Mouse (Mus musculus): ENCODE measurements around the gene Sort1.

Sort1 gene

GRCm38 (mm10) chr3:108381945-108382875, 98.3 kb downstream of the Sort1 start:
- DNase-seq (ENCODE audit: low read depth in 2 of 2, low spot score in 2 of 2), result peak in 1 of 2 experiments; percentile 16

GRCm38 (mm10) chr3:108383485-108384354, 99.8 kb downstream of the Sort1 start, which contains the start of gene Psrc1:
Gene Psrc1 (plus strand): TSS chr3:108383839.
- DNase-seq (ENCODE audit: low read depth in 2 of 2, low spot score in 2 of 2), result peak; percentile 10 to 17

GRCm38 (mm10) chr3:108384425-108384824, 100.5 kb downstream of the Sort1 start:
- DNase-seq (ENCODE audit: low read depth in 2 of 2, low spot score in 2 of 2), result no peak

- DNase-seq (ENCODE audit: low read depth in 2 of 2, low spot score in 2 of 2), result no peak
Observed at GRCm38 (mm10) chr3:108386186-108386585, 102.3 kb downstream of the Sort1 start.

GRCm38 (mm10) chr3:108389111-108389545, 105.2 kb downstream of the Sort1 start:
- peak; percentile 94 to 97 for DNase-seq (ENCODE audit: low read depth in 2 of 2, low spot score in 2 of 2)

- DNase-seq (ENCODE audit: low read depth in 2 of 2, low spot score in 2 of 2), result no peak
Observed at GRCm38 (mm10) chr3:108392299-108392698, 108.4 kb downstream of the Sort1 start.

GRCm38 (mm10) chr3:108392793-108393192, 108.9 kb downstream of the Sort1 start:
- DNase-seq (ENCODE audit: low read depth in 2 of 2, low spot score in 2 of 2), result no peak

- no peak for DNase-seq (ENCODE audit: low read depth in 2 of 2, low spot score in 2 of 2)
Observed at GRCm38 (mm10) chr3:108398281-108398680, 114.4 kb downstream of the Sort1 start.

GRCm38 (mm10) chr3:108400442-108400841, 116.6 kb downstream of the Sort1 start:
- no peak for DNase-seq (ENCODE audit: low read depth in 2 of 2, low spot score in 2 of 2)

- DNase-seq (ENCODE audit: low read depth in 2 of 2, low spot score in 2 of 2), result peak; percentile 91 to 96
Observed at GRCm38 (mm10) chr3:108401692-108402527, 118.0 kb downstream of the Sort1 start.

GRCm38 (mm10) chr3:108402528-108402920, 118.6 kb downstream of the Sort1 start:
- no peak for DNase-seq (ENCODE audit: low read depth in 2 of 2, low spot score in 2 of 2)

GRCm38 (mm10) chr3:108405536-108406305, 121.8 kb downstream of the Sort1 start:
- DNase-seq (ENCODE audit: low read depth in 2 of 2, low spot score in 2 of 2), result no peak

- DNase-seq (ENCODE audit: low read depth in 2 of 2, low spot score in 2 of 2), result no peak
Observed at GRCm38 (mm10) chr3:108406306-108406885, 122.5 kb downstream of the Sort1 start.

GRCm38 (mm10) chr3:108408517-108409008, 124.7 kb downstream of the Sort1 start:
- no peak for DNase-seq (ENCODE audit: low read depth in 2 of 2, low spot score in 2 of 2)

- no peak for DNase-seq (ENCODE audit: low read depth in 2 of 2, low spot score in 2 of 2)
Observed at GRCm38 (mm10) chr3:108409656-108410358, 125.9 kb downstream of the Sort1 start.

GRCm38 (mm10) chr3:108410359-108410714, 126.5 kb downstream of the Sort1 start:
- no peak for DNase-seq (ENCODE audit: low read depth in 2 of 2, low spot score in 2 of 2)

Measured in CD8-positive naive resting alpha-beta T cell, adult 2 months (primary cell).